Mouse (Mus musculus) forebrain, embryonic 14.5 days (tissue): ENCODE data around the gene Gm38392. TPM values are rescaled to one million over a fixed set of nuclear protein-coding genes. Genes with fewer than 3 reads are reported as not detected.

Experiments
- ATAC-seq: fragments of 200-750 bp; cut with Nextera tagmentation; 2 replicates; pipeline ENCODE4 v1.8.0; 2017; ENCODE audit warnings: mild to moderate bottlenecking, moderate library complexity
- DNase-seq: peaks from one replicate; pipeline ENCODE4 v3.0.0-alpha.2; 2015; ENCODE audit warnings: low spot score
- H3K27ac ChIP-seq: fragments of 300-500 bp; sonication (generic); 2 replicates; pipeline ENCODE4 v1.5.1; 2014; ENCODE audit warnings: low read depth, mild to moderate bottlenecking, control low read depth, low read length, moderate library complexity
- H3K27me3 ChIP-seq: fragments of 300-500 bp; sonication (generic); replicated peaks from 2 replicates; pipeline ENCODE4 v1.6.1; 2014; ENCODE audit warnings: low read length, control low read depth, mixed read lengths; ENCODE audit not compliant: control insufficient read depth, insufficient read depth
- H3K36me3 ChIP-seq: fragments of 300-500 bp; sonication (generic); 2 replicates; pipeline ENCODE4 v1.6.1; 2014; ENCODE audit warnings: low read length, control low read depth; ENCODE audit not compliant: control insufficient read depth, insufficient read depth
- H3K4me1 ChIP-seq: fragments of 300-500 bp; sonication (generic); 2 replicates; pipeline ENCODE4 v1.6.1; 2014; ENCODE audit warnings: antibody characterized with exemption, low read length, control low read depth; ENCODE audit not compliant: control insufficient read depth, insufficient read depth
- H3K4me2 ChIP-seq: fragments of 300-500 bp; sonication (generic); 2 replicates; pipeline ENCODE4 v1.6.1; 2014; ENCODE audit warnings: mild to moderate bottlenecking, control low read depth, low read length
- H3K4me3 ChIP-seq: fragments of 300-500 bp; sonication (generic); 2 replicates; pipeline ENCODE4 v1.5.1; 2014; ENCODE audit warnings: low read depth, low read length, control low read depth
- H3K9ac ChIP-seq: fragments of 300-500 bp; sonication (generic); 2 replicates; pipeline ENCODE4 v1.6.1; 2014; ENCODE audit warnings: mild to moderate bottlenecking, low read length, control low read depth, moderate library complexity
- H3K9me3 ChIP-seq: fragments of 300-500 bp; sonication (generic); replicated peaks from 2 replicates; pipeline ENCODE4 v1.6.1; 2016; ENCODE audit warnings: low read length, control low read depth, mixed read lengths; ENCODE audit not compliant: control insufficient read depth
- WGBS: fragments of 180-500 bp; shearing (Covaris S2); extraction: QIAGEN DNeasy Blood & Tissue Kit; methylation state at CpG from one replicate; pipeline ENCODE4 v1.1.7; 2014; 5-methylcytosine and 5-hydroxymethylcytosine counted together
- polyA plus RNA-seq: library from polyadenylated mRNA; unstranded; fragments of >200 nt; fragmentation: Nextera tagmentation; extraction: Ambion mirVana; gene quantifications from 2 replicates; pipeline ENCODE4 v1.2.1, GENCODE M21; 2014

Gene Gm38392
- polyA plus RNA-seq, 1 experiment from 2014 or later, result 0.18 TPM

DNA sequence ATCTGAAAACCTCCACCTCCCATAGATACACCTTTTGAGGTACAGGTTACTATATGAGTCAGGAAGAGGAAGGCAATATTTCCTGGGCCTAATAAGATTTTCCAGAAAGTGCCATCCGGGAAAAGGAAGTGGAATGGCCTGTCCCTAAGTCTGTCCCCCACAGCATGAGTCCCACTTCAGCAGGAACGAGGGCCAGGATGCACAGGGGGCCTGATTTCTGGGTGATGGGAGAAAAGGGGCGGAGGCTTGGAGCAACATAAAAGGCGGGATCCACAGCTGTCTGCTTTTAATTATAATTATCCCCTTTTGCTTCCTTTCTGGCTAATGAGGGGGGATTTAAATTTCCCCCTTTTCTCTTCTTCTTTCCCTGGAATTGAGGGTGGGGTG lies 81.8 kb downstream of the Gm38392 start:
- Histone ChIP-seq H3K9ac (peak overlapping the region; percentile 100), H3K9me3 (no peaks in the 10 kb centered on the region), H3K27ac (peak overlapping the region; percentile 100), H3K4me3 (0 out of 2 replicates have a peak overlapping the region, but pooled peaks have one; percentile 86), H3K4me1 (peaks cover 39% of the 10 kb centered on the region), H3K4me2 (peak overlapping the region; percentile 98), H3K27me3 (no peaks in the 10 kb centered on the region), H3K36me3 (peaks cover 10% of the 10 kb centered on the region; the same call in 1 of the 2 replicates)
- DNase-seq (no peak), ATAC-seq (peak; percentile 61)
- WGBS, result under 1% methylated on average over 4 of the region's 4 CpGs

DNA sequence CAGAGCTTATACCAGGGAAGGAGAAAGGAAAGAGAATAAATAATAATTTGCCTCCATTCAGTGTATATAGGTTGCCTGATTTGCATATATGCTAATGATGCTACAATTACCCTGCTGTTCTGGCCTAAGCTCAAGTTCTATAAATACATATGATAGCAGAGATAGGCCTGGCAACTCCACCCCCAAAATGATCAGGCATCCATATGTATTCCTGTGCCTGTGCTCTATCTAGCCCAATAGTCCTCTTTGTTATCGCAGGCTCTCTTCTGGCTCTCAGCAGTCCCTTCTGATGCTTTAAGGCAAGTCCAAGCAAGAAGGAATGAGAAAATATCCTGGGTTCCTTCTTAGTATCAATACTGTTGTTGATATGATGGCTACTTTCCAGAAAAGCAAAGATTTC lies 82.3 kb downstream of the Gm38392 start:
- no peaks in the 10 kb centered on the region for H3K27me3 ChIP-seq
- ATAC-seq, result peak; percentile 40
- H3K9me3 ChIP-seq, result no peaks in the 10 kb centered on the region
- H3K36me3 ChIP-seq, result peaks cover 5% of the 10 kb centered on the region; the same call in 1 of the 2 replicates
- peak overlapping the region; percentile 100 for H3K9ac ChIP-seq
- WGBS, result 3% methylated on average over 1 of the region's 1 CpGs
- H3K4me3 ChIP-seq, result peak overlapping the region; percentile 26; the same call in 1 of the 2 replicates
- peaks cover 38% of the 10 kb centered on the region for H3K4me1 ChIP-seq
- H3K27ac ChIP-seq, result peak overlapping the region; percentile 100
- peak overlapping the region; percentile 98 for H3K4me2 ChIP-seq
- peak; percentile 95 for DNase-seq

DNA sequence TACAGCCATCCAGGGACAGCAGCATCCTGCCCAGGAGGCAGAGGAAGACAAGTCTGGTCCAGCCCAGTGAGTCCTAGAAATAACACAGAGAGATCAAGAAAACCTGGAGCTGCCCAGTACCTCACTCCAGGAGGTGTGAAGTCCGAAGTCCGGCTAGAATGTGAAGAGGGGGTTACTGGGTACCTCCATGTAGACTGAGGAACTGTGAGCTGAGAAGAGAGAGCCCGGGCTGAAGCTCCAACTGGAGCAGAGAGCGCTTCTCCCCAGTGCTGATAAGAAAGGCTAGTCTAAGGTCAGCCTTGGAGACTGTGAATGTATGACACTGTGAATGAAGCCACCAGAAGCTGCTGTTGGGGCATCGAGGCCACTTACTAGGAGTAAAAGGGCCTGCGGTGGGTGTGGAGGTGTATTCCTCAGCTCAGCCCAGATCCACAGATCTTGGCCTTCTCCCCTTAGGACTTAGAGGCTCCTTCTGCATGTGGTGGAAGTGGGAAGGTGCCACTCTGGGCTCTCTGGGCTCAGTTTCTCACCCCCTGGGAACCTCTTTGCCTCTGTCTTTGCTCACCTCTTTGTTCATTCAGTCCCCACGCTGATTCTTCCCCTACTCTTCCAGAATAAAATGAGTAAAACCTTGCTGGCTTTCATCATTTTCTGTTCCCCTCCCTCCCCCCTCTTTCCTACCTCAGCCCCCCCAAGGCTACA lies 82.9 kb downstream of the Gm38392 start:
- no peak for ATAC-seq
- WGBS, result 2% methylated on average over 7 of the region's 7 CpGs
- peak overlapping the region; percentile 100 for H3K9ac ChIP-seq

DNA sequence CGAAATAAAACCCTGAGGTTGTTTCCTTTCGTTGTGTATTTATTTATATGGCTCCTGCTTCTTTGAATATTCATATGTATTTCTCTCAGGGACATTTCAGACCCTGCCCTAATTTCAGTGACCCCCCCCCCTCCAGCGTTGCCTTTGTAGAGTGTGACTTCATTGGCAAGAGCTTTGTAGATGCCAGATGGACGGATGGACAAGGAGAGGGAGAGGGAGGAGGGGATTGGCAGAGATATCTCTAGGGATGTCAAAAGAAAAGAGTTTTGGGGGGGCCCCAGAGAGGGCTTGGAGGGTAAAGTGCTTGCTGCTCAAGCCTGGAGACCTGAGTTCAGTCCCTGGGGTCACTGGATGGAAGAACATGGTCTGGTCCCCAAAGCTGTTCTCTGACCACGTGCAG lies 83.6 kb downstream of the Gm38392 start:
- H3K4me1 ChIP-seq, result peaks cover 45% of the 10 kb centered on the region

More for the DNA sequence above, 82.9 kb downstream of the Gm38392 start:
- H3K4me1 ChIP-seq, result peaks cover 41% of the 10 kb centered on the region
- DNase-seq, result peak; percentile 30
- H3K4me2 ChIP-seq, result peak overlapping the region; percentile 98
- no peaks in the 10 kb centered on the region for H3K27me3 ChIP-seq
- H3K4me3 ChIP-seq, result peak overlapping the region; percentile 26
- no peaks in the 10 kb centered on the region for H3K9me3 ChIP-seq
- 0 out of 2 replicates have a peak, but pooled peaks cover under 1% of the 10 kb centered on the region for H3K36me3 ChIP-seq
- peak overlapping the region; percentile 100 for H3K27ac ChIP-seq

DNA sequence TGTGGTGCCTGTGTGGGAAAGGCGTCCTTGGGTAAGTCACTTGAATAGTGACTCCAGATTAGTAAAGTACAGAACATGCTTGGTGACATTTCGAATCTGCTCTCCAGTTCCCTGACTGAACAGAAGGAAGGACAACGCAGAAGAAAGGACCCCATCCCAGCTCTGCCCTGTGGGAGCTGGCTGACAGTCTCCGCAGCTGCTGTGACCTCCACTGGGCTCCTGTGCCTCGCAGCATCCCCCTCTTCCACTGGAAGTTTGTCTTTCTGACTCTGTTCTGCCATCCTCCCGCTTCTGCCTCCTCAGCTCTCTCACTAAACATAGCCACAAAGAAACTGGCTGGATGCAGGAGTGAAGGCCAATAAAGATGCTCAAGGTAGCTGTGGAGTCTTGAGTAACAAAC lies 84.0 kb downstream of the Gm38392 start:
- DNase-seq, result peak; percentile 31

More for the DNA sequence above, 83.6 kb downstream of the Gm38392 start:
- ATAC-seq (no peak), DNase-seq (peak; percentile 66)
- no peaks in the 10 kb centered on the region for H3K27me3 ChIP-seq
- no peaks in the 10 kb centered on the region for H3K36me3 ChIP-seq
- peak overlapping the region; percentile 26 for H3K4me3 ChIP-seq
- peak overlapping the region; percentile 100 for H3K27ac ChIP-seq
- H3K4me2 ChIP-seq, result peak overlapping the region; percentile 98
- H3K9ac ChIP-seq, result peak overlapping the region; percentile 100
- no peaks in the 10 kb centered on the region for H3K9me3 ChIP-seq
- 6% methylated on average over 5 of the region's 5 CpGs for WGBS

DNA sequence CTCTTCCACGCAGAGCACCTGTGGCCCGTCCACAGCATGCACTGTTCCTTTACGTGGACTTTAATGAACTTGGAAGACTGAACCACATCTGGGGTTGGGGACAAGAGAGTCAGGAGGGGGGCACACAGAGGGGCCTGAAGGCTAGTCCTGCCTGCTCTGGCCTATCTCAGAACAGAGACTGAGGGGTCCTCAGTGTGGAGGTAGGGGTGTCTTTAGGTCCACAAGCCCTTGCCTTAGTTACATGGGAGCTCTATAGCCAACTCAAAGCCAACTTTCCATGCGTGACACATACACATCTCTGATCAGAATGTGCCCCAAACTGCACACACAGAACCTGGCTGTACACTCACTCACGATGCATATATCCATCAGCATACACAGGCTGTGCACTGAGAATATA lies 85.4 kb downstream of the Gm38392 start:
- DNase-seq (peak; percentile 29), ATAC-seq (no peak)
- Histone ChIP-seq H3K9ac (peak overlapping the region; percentile 100), H3K36me3 (no peaks in the 10 kb centered on the region), H3K4me3 (peak overlapping the region; percentile 56), H3K9me3 (no peaks in the 10 kb centered on the region), H3K4me2 (peak overlapping the region; percentile 98), H3K27me3 (no peaks in the 10 kb centered on the region), H3K4me1 (peaks cover 49% of the 10 kb centered on the region), H3K27ac (peak overlapping the region; percentile 100)
- WGBS, result 11% methylated on average over 5 of the region's 5 CpGs

More for the DNA sequence above, 84.0 kb downstream of the Gm38392 start:
- Histone ChIP-seq H3K9ac (peak overlapping the region; percentile 100), H3K4me3 (peak overlapping the region; percentile 56), H3K9me3 (no peaks in the 10 kb centered on the region), H3K27ac (peak overlapping the region; percentile 100), H3K4me2 (peak overlapping the region; percentile 98), H3K27me3 (no peaks in the 10 kb centered on the region), H3K4me1 (peaks cover 49% of the 10 kb centered on the region), H3K36me3 (no peaks in the 10 kb centered on the region)
- no peak for ATAC-seq
- WGBS, result 9% methylated on average over 5 of the region's 6 CpGs

DNA sequence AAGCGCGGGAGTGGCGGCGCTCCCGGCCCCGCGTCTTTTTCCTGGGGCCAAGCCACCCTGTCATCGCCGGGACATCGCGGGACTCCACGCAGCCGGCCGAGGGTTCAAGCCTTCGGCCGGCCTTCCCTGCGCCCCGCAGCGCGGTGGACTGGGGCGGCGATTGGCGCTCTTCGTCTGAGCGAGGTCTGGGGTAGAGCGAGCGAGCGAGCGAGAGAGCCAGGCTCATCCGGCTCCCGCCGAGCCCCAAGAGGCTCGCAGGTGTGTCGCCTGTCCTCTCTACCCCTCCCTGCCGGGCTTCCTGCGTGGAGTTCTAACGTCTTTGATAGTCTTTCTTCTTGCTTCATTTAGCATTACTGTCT lies 86.1 kb downstream of the Gm38392 start:
- peak overlapping the region; percentile 100 for H3K9ac ChIP-seq
- 0% methylated on average over 35 of the region's 37 CpGs for WGBS
- H3K27me3 ChIP-seq, result no peaks in the 10 kb centered on the region
- DNase-seq (peak; percentile 44), ATAC-seq (no peak)
- peak overlapping the region; percentile 98 for H3K4me2 ChIP-seq
- no peaks in the 10 kb centered on the region for H3K36me3 ChIP-seq
- H3K27ac ChIP-seq, result peak overlapping the region; percentile 100
- no peaks in the 10 kb centered on the region for H3K9me3 ChIP-seq
- peak overlapping the region; percentile 56 for H3K4me3 ChIP-seq
- peaks cover 48% of the 10 kb centered on the region for H3K4me1 ChIP-seq

DNA sequence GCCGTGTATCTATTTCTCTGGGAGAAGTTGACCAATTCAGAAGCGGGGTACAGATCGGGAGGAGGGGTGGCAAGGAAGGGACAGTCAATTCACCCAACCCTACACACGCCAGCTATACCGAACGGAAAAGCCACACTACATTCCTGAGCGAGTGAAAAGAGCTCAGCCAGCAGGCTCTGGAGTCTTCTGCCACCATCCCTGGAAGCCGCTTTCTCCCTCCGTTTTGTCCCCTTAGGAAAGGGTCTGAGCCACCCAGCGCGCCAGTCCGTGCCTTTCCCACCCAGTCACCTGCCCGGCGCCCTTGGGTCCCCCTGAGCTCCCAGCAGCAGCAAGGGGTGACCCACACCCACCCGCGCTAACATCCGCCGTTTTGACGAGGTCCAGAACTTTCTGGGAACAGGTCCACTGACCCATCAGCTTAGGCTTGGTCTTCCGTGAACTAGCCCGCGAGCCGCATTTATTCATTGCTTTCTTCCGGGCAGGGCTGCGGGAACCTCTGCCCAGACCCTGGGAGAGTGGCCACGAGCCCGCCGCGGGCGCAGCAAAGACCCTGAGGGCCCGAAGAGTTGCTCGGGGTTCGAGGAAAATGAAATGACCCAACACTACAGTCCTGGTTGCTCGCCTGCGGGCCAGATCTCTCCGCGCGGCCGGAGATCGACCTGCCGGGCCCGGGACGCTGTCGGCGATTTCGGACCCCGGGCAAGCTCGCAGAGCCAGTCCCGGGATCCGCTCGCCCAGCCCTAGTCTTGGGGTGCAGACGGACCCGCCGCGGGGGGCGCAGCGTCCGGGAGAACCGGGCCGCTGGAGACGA lies 86.6 kb downstream of the Gm38392 start:
- peak overlapping the region; percentile 98 for H3K4me2 ChIP-seq
- DNase-seq, result peak; percentile 56
- H3K36me3 ChIP-seq, result no peaks in the 10 kb centered on the region
- no peak for ATAC-seq
- H3K4me3 ChIP-seq, result peak overlapping the region; percentile 56
- H3K27ac ChIP-seq, result peak overlapping the region; percentile 100
- under 1% methylated on average over 57 of the region's 61 CpGs for WGBS
- no peaks in the 10 kb centered on the region for H3K27me3 ChIP-seq
- H3K4me1 ChIP-seq, result peaks cover 46% of the 10 kb centered on the region
- no peaks in the 10 kb centered on the region for H3K9me3 ChIP-seq
- peak overlapping the region; percentile 100 for H3K9ac ChIP-seq
